Mouse (Mus musculus) stomach, embryonic 15.5 days (tissue): ENCODE measurements around the gene Unc5a. TPM values are rescaled to one million over a fixed set of nuclear protein-coding genes. Genes with fewer than 3 reads are reported as not detected.

Experiments
- ATAC-seq: fragments of 200-750 bp; cut with Nextera tagmentation; 2 replicates; pipeline ENCODE4 v1.8.0; 2017; ENCODE audit warnings: low read depth, moderate number of reproducible peaks, moderate TSS enrichment; ENCODE audit not compliant: insufficient read depth, low FRiP score
- H3K27ac ChIP-seq: fragments of 300-500 bp; sonication (generic); 2 replicates; pipeline ENCODE4 v1.5.1; 2015; ENCODE audit warnings: mild to moderate bottlenecking, inconsistent platforms
- H3K27me3 ChIP-seq: fragments of 300-500 bp; sonication (generic); replicated peaks from 2 replicates; pipeline ENCODE4 v1.6.1; 2015; ENCODE audit warnings: inconsistent platforms
- H3K36me3 ChIP-seq: fragments of 300-500 bp; sonication (generic); 2 replicates; pipeline ENCODE4 v1.6.1; 2015; ENCODE audit warnings: inconsistent platforms
- H3K4me1 ChIP-seq: fragments of 300-500 bp; sonication (generic); 2 replicates; pipeline ENCODE4 v1.6.1; 2015; ENCODE audit warnings: inconsistent platforms
- H3K4me2 ChIP-seq: fragments of 300-500 bp; sonication (generic); 2 replicates; pipeline ENCODE4 v1.6.1; 2015; ENCODE audit warnings: mild to moderate bottlenecking, inconsistent platforms
- H3K4me3 ChIP-seq: fragments of 300-500 bp; sonication (generic); replicated peaks from 2 replicates; pipeline ENCODE4 v1.5.1; 2015; ENCODE audit warnings: inconsistent platforms
- H3K9ac ChIP-seq: fragments of 300-500 bp; sonication (generic); 2 replicates; pipeline ENCODE4 v1.6.1; 2015; ENCODE audit warnings: inconsistent platforms
- H3K9me3 ChIP-seq: fragments of 300-500 bp; sonication (generic); 2 replicates; pipeline ENCODE4 v1.6.1; 2016; ENCODE audit warnings: inconsistent platforms
- WGBS: fragments of 180-500 bp; shearing (Covaris S2); methylation state at CpG from one replicate; pipeline ENCODE4 v1.1.7; 2015; 5-methylcytosine and 5-hydroxymethylcytosine counted together
- polyA plus RNA-seq: library from polyadenylated mRNA; unstranded; fragments of >200 nt; fragmentation: Nextera tagmentation; extraction: Ambion mirVana; gene quantifications from 2 replicates; pipeline ENCODE4 v1.2.1, GENCODE M21; 2015

Unc5a gene
- polyA plus RNA-seq, 1 experiment from 2014 or later: 4.0 TPM

- H3K27ac ChIP-seq: no peak overlapping the region
- no peak overlapping the region for H3K4me3 ChIP-seq
- H3K9ac ChIP-seq: no peak overlapping the region
- no peaks in the 10 kb centered on the region for H3K9me3 ChIP-seq
- H3K27me3 ChIP-seq: peaks cover 31% of the 10 kb centered on the region
- peaks cover 13% of the 10 kb centered on the region for H3K4me1 ChIP-seq
- H3K36me3 ChIP-seq: no peaks in the 10 kb centered on the region
- no peak for ATAC-seq
- no peak overlapping the region for H3K4me2 ChIP-seq
- 55% methylated on average over 15 of the region's 15 CpGs for WGBS
Measured at GRCm38 (mm10) chr13:54959059-54959701, 10.0 kb downstream of the Unc5a start.

- Histone ChIP-seq H3K9ac (no peak overlapping the region), H3K27me3 (peaks cover 25% of the 10 kb centered on the region), H3K4me2 (no peak overlapping the region), H3K4me1 (peaks cover 13% of the 10 kb centered on the region), H3K9me3 (no peaks in the 10 kb centered on the region), H3K27ac (no peak overlapping the region), H3K36me3 (no peaks in the 10 kb centered on the region), H3K4me3 (no peak overlapping the region)
- WGBS: 43% methylated on average over 6 of the region's 6 CpGs
- no peak for ATAC-seq
Measured at GRCm38 (mm10) chr13:54959842-54960241, 10.6 kb downstream of the Unc5a start.

GRCm38 (mm10) chr13:54960491-54960890 is 11.3 kb downstream of the Unc5a start:
- Histone ChIP-seq H3K9ac (no peak overlapping the region), H3K9me3 (no peaks in the 10 kb centered on the region), H3K4me2 (no peak overlapping the region), H3K36me3 (no peaks in the 10 kb centered on the region), H3K27me3 (peaks cover 19% of the 10 kb centered on the region), H3K4me3 (no peak overlapping the region), H3K27ac (no peak overlapping the region), H3K4me1 (peaks cover 13% of the 10 kb centered on the region)
- no peak for ATAC-seq
- 56% methylated on average over 3 of the region's 3 CpGs for WGBS

DNA sequence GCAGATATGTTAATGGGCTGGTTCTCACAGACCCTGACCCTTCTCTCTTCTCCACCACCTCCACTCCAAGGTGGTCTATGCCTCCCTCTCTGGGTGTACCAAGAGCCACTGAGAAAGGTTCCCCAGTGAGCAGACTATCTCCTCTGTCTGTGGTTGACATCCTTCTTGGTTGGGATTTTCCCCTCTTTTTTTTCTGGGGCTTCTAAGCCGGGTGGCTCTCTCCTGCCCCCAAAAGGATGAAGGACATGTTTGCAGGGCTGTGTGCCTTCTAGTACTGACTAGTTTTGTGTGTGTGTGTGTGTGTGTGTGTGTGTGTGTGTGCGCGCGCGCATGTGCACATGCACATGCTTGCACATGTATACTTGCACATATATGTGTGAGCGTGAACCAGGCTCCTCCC is 16.0 kb downstream of the Unc5a start:
- no peaks in the 10 kb centered on the region for H3K4me1 ChIP-seq
- no peak overlapping the region for H3K4me3 ChIP-seq
- no peaks in the 10 kb centered on the region for H3K36me3 ChIP-seq
- WGBS: 86% methylated on average over 6 of the region's 6 CpGs
- no peak overlapping the region for H3K4me2 ChIP-seq
- ATAC-seq: no peak
- no peaks in the 10 kb centered on the region for H3K9me3 ChIP-seq
- no peak overlapping the region for H3K9ac ChIP-seq
- no peaks in the 10 kb centered on the region for H3K27me3 ChIP-seq
- H3K27ac ChIP-seq: no peak overlapping the region

- H3K27me3 ChIP-seq: no peaks in the 10 kb centered on the region
- no peak overlapping the region for H3K9ac ChIP-seq
- 74% methylated on average over 11 of the region's 11 CpGs for WGBS
- H3K27ac ChIP-seq: no peak overlapping the region
- no peaks in the 10 kb centered on the region for H3K36me3 ChIP-seq
- no peaks in the 10 kb centered on the region for H3K4me1 ChIP-seq
- no peak overlapping the region for H3K4me3 ChIP-seq
- no peak overlapping the region for H3K4me2 ChIP-seq
- no peak for ATAC-seq
- H3K9me3 ChIP-seq: no peaks in the 10 kb centered on the region
Measured at GRCm38 (mm10) chr13:54967501-54967900, 18.3 kb downstream of the Unc5a start.

GRCm38 (mm10) chr13:54968636-54969035 is 19.4 kb downstream of the Unc5a start:
- Histone ChIP-seq H3K27me3 (no peaks in the 10 kb centered on the region), H3K27ac (no peak overlapping the region), H3K4me2 (no peak overlapping the region), H3K36me3 (no peaks in the 10 kb centered on the region), H3K4me1 (no peaks in the 10 kb centered on the region), H3K9me3 (no peaks in the 10 kb centered on the region), H3K9ac (no peak overlapping the region), H3K4me3 (no peak overlapping the region)
- no peak for ATAC-seq
- 63% methylated on average over 5 of the region's 5 CpGs for WGBS

DNA sequence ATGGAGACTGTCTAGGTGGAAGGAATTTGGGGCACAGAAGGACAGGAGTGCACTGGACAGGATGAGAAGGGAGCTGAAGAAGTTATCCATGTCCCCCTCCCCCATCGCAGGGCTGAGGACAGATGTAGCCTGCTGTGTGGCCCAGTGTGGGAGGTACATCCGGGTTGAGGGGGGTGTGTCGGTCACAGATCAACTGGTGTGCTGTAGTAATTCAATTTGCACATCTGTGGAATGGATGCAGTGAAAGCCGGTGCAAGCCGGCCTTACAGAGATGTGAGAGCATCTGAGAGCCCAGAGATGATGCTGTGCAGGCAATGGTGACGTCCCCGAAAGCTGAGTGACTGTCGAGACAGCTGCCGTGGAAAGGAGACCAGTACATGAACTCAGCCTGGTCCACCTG is 20.3 kb downstream of the Unc5a start:
- Histone ChIP-seq H3K36me3 (no peaks in the 10 kb centered on the region), H3K4me1 (no peaks in the 10 kb centered on the region), H3K9ac (no peak overlapping the region), H3K9me3 (no peaks in the 10 kb centered on the region), H3K27me3 (no peaks in the 10 kb centered on the region), H3K4me2 (no peak overlapping the region), H3K27ac (no peak overlapping the region), H3K4me3 (no peak overlapping the region)
- ATAC-seq: no peak
- 43% methylated on average over 9 of the region's 9 CpGs for WGBS

DNA sequence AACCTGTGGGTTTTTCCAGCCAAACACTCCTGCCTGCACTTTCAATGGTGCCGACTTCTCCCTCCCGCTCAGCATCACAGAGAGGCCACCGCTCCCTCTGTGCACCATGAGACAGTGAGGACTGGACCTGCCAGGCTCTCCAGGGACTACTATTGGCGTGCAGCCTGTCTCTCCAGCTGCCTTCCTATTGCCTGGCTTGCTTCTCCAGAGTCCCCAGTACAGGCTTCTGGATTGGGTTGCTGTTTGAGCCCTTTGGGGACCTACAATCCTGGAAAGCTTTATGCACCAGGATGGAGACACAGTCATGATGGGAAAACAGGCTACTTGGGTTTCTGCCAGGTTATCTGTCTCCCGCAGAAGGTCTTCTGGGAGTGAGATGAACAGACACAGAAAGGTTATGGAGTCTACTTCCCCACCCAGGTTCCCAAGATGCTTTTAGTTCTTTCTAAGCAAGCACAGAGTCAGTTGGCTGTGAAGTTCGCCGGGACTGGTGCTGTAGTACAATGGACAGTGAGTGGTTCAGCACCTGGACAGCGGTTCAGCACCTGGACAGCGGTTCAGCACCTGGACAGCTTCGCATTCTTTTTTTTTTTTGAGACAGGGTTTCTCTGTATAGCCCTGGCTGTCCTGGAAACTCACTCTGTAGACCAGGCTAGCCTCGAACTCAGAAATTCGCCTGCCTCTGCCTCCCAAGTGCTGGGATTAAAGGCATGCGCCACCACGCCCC is 21.5 kb downstream of the Unc5a start:
- H3K36me3 ChIP-seq: no peaks in the 10 kb centered on the region
- no peak overlapping the region for H3K27ac ChIP-seq
- no peaks in the 10 kb centered on the region for H3K4me1 ChIP-seq
- no peak for ATAC-seq
- H3K4me2 ChIP-seq: no peak overlapping the region
- no peak overlapping the region for H3K4me3 ChIP-seq
- H3K9me3 ChIP-seq: no peaks in the 10 kb centered on the region
- no peaks in the 10 kb centered on the region for H3K27me3 ChIP-seq
- 36% methylated on average over 14 of the region's 14 CpGs for WGBS
- no peak overlapping the region for H3K9ac ChIP-seq

DNA sequence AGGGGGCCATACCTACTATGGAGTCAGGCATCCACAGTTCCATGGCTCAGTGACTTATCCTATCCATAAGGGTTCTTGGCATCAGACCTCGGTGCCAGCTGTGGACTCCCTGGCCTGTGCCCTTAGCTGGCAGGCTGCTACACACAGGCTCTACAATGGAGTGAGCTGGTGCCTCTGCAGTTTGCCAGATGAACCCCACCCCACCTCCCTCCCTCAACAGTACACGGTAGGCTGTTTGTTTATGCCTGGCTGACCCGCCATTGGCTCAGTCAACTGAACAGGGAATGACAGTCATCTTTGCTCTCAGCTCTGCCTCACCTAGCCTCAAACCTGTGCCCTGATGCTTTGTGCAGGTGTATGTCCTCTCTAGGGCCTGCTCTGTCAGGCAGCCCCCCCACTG is 26.3 kb downstream of the Unc5a start:
- H3K4me2 ChIP-seq: no peak overlapping the region
- 50% methylated on average over 3 of the region's 3 CpGs for WGBS
- no peak overlapping the region for H3K27ac ChIP-seq
- no peaks in the 10 kb centered on the region for H3K27me3 ChIP-seq
- no peak for ATAC-seq
- H3K4me1 ChIP-seq: no peaks in the 10 kb centered on the region
- H3K36me3 ChIP-seq: no peaks in the 10 kb centered on the region
- H3K9me3 ChIP-seq: no peaks in the 10 kb centered on the region
- H3K4me3 ChIP-seq: no peak overlapping the region
- no peak overlapping the region for H3K9ac ChIP-seq

- 53% methylated on average over 8 of the region's 8 CpGs for WGBS
- Histone ChIP-seq H3K27me3 (no peaks in the 10 kb centered on the region), H3K4me3 (no peak overlapping the region)
Measured at GRCm38 (mm10) chr13:54978804-54979203, 29.6 kb downstream of the Unc5a start.

GRCm38 (mm10) chr13:54980957-54981356 is 31.7 kb downstream of the Unc5a start:
- Histone ChIP-seq H3K4me3 (no peak overlapping the region), H3K36me3 (no peaks in the 10 kb centered on the region), H3K27me3 (no peaks in the 10 kb centered on the region), H3K9me3 (no peaks in the 10 kb centered on the region), H3K27ac (no peak overlapping the region), H3K4me2 (no peak overlapping the region), H3K9ac (no peak overlapping the region), H3K4me1 (no peaks in the 10 kb centered on the region)
- WGBS: 70% methylated on average over 12 of the region's 12 CpGs
- ATAC-seq: no peak

More at GRCm38 (mm10) chr13:54978804-54979203, 29.6 kb downstream of the Unc5a start:
- Histone ChIP-seq H3K27ac (no peak overlapping the region), H3K36me3 (no peaks in the 10 kb centered on the region), H3K4me2 (no peak overlapping the region), H3K4me1 (no peaks in the 10 kb centered on the region), H3K9ac (no peak overlapping the region), H3K9me3 (no peaks in the 10 kb centered on the region)
- ATAC-seq: no peak

DNA sequence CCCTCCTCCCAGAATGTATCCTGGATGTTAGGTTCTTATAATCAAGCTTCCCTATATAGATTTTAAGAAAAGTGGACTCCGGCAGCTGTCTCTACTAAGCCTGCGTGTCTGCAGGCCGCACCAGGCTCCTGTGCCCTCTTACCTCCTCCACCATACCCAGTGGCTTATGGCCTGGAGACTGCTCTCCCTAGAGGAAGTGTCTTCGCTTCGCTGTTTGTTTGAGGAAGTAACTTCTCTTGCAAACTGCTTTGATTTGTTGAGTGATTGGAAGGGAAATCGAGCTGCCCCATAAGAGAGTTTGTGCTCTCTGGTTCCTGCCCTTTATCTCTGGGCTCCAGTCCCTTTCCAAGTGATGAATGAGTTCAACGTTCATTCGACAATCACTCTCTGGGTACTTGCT is 33.8 kb downstream of the Unc5a start:
- H3K27me3 ChIP-seq: no peaks in the 10 kb centered on the region
- WGBS: 64% methylated on average over 8 of the region's 8 CpGs
- H3K4me2 ChIP-seq: no peak overlapping the region
- H3K27ac ChIP-seq: no peak overlapping the region
- no peak overlapping the region for H3K4me3 ChIP-seq
- no peak for ATAC-seq
- H3K4me1 ChIP-seq: no peaks in the 10 kb centered on the region
- H3K9me3 ChIP-seq: no peaks in the 10 kb centered on the region
- no peaks in the 10 kb centered on the region for H3K36me3 ChIP-seq
- H3K9ac ChIP-seq: no peak overlapping the region
